Mouse (Mus musculus) liver, embryonic 14.5 days (tissue): ENCODE data around the gene Dock1.

Experiments
- CTCF ChIP-seq: IDR thresholded peaks from 2 replicates; pipeline ENCODE4 v1.5.1; 2016; ENCODE audit warnings: antibody characterized with exemption, low read depth, control low read depth
- EP300 ChIP-seq: IDR thresholded peaks from 2 replicates; pipeline ENCODE4 v1.6.1; 2016; ENCODE audit warnings: antibody characterized with exemption, low read depth

- TF ChIP-seq CTCF (no peak), EP300 (no peak)
Observed at GRCm38 (mm10) chr7:135132461-135132860, 462.0 kb downstream of the Dock1 start.
